Mouse (Mus musculus) spleen, adult 2 months (tissue): ENCODE data around the gene Ephb1.

Experiments used
- CTCF ChIP-seq: fragments of 200-500 bp; IDR thresholded peaks from 2 replicates; pipeline ENCODE4 v1.5.1; 2011; ENCODE audit warnings: mild to moderate bottlenecking, inconsistent platforms; ENCODE audit not compliant: insufficient read depth, insufficient read length, insufficient replicate concordance; ENCODE audit errors: extremely low read depth
- POLR2A ChIP-seq: fragments of 200-500 bp; IDR thresholded peaks from 2 replicates; pipeline ENCODE4 v1.6.1; 2011; ENCODE audit warnings: low read depth, low read length, inconsistent platforms

GRCm38 (mm10) chr9:102007706-102008105 lies 346.8 kb downstream of the Ephb1 start:
- TF ChIP-seq POLR2A (no peak), CTCF (no peak)
